Mouse (Mus musculus) mouse embryonic stem cell (cell line): ENCODE data around the gene Iqgap2.

Experiments
- in situ Hi-C, 2 experiments: fragments of 300-500 bp; cut with MboI; formaldehyde crosslinking; loops; 1 replicate in 1 of 2; 3 replicates in 1 of 2; pipeline ENCODE4 v1.14.3; 2019 to 2020; ENCODE audit warnings: low sequenced_read_pairs in 2 of 2, low pct_unique_long_range_greater_than_20kb in 1 of 2, mixed read lengths in 1 of 2; ENCODE audit not compliant: unreplicated experiment in 1 of 2

The Iqgap2 gene

GRCm38 (mm10) chr13:95891491-95891925 is at the start of gene Iqgap2:
Iqgap2 (minus strand) TSS chr13:95891922.
- in situ Hi-C loops = no loop called here

- in situ Hi-C loops = no loop called here
Measured at GRCm38 (mm10) chr13:95940811-95941210, 49.1 kb upstream of the Iqgap2 start.

- in situ Hi-C loops = no loop called here
Measured at GRCm38 (mm10) chr13:95924201-95924621, 32.5 kb upstream of the Iqgap2 start.

GRCm38 (mm10) chr13:95922626-95923025 is 30.9 kb upstream of the Iqgap2 start:
- in situ Hi-C loops = no loop called here

- in situ Hi-C loops = no loop called here
Measured at GRCm38 (mm10) chr13:95918624-95919284, 27.0 kb upstream of the Iqgap2 start.

- in situ Hi-C loops = no loop called here
Measured at GRCm38 (mm10) chr13:95913046-95913406, 21.3 kb upstream of the Iqgap2 start.

- in situ Hi-C loops = no loop called here
Measured at GRCm38 (mm10) chr13:95912157-95913045, 20.7 kb upstream of the Iqgap2 start.

GRCm38 (mm10) chr13:95910270-95910669 is 18.5 kb upstream of the Iqgap2 start:
- in situ Hi-C loops = no loop called here

GRCm38 (mm10) chr13:95909244-95909643 is 17.5 kb upstream of the Iqgap2 start:
- in situ Hi-C loops = no loop called here

GRCm38 (mm10) chr13:95902696-95903095 is 11.0 kb upstream of the Iqgap2 start:
- in situ Hi-C loops = no loop called here

GRCm38 (mm10) chr13:95899885-95900650 is 8.3 kb upstream of the Iqgap2 start:
- in situ Hi-C loops = no loop called here

- in situ Hi-C loops = no loop called here
Measured at GRCm38 (mm10) chr13:95896501-95896900, 4.8 kb upstream of the Iqgap2 start.

GRCm38 (mm10) chr13:95893166-95893565 is 1.4 kb upstream of the Iqgap2 start:
- in situ Hi-C loops = no loop called here

GRCm38 (mm10) chr13:95892611-95893145 is 956 bp upstream of the Iqgap2 start:
- in situ Hi-C loops = no loop called here

GRCm38 (mm10) chr13:95891926-95892610 is 346 bp upstream of the Iqgap2 start:
- in situ Hi-C loops = no loop called here

- in situ Hi-C loops = no loop called here
Measured at GRCm38 (mm10) chr13:95890851-95891471, 761 bp downstream of the Iqgap2 start.

GRCm38 (mm10) chr13:95889981-95890545 is 1.7 kb downstream of the Iqgap2 start:
- in situ Hi-C loops = no loop called here

- in situ Hi-C loops = no loop called here
Measured at GRCm38 (mm10) chr13:95889366-95889765, 2.4 kb downstream of the Iqgap2 start.
